In genomic region chr4:141446211-141446610, GRCm38 (mm10) we compare ENCODE assay signal across 17 mouse cellular contexts. TPM values are rescaled to one million over a fixed set of nuclear protein-coding genes. Genes with fewer than 3 reads are reported as not detected.
A peak's percentile ranks its signal among the peaks of the same experiment; 100 is the strongest.
DNase-seq lines count a peak whose midpoint lies in the region; ATAC-seq and TF ChIP-seq lines count a peak whose summit lies in the region.
"Had no signal": no experiment of that assay in that cellular context is flagged by ENCODE, and none has a peak within 500 bp of the region (broad histone marks: within the 10 kb centered on the region; RNA-seq: fewer than 3 reads in every experiment).

No protein-coding gene starts in this region.

- H3K9ac ChIP-seq in heart, embryonic 15.5 days: no peak overlapping the region
- no peak overlapping the region for H3K9ac ChIP-seq in midbrain, embryonic 14.5 days (replicated peaks; ENCODE audit: low read length)
- H3K9ac ChIP-seq in forebrain, embryonic 15.5 days (replicated peaks): no peak overlapping the region
- H3K9ac ChIP-seq: limb, embryonic 15.5 days had no signal

- no peak overlapping the region for H3K4me3 ChIP-seq in heart, embryonic 15.5 days
- no peak overlapping the region for H3K4me3 ChIP-seq in heart, embryonic 10.5 days
- 0 out of 2 replicates have a peak overlapping the region, but pooled peaks have one; percentile 97 for H3K4me3 ChIP-seq in midbrain, embryonic 10.5 days
- no peak overlapping the region for H3K4me3 ChIP-seq in midbrain, embryonic 14.5 days (replicated peaks; ENCODE audit: low read depth, low read length)
- H3K4me3 ChIP-seq in forebrain, embryonic 15.5 days: no peak overlapping the region
- H3K4me3 ChIP-seq in cerebellum, adult 2 months (replicated peaks; ENCODE audit: insufficient read depth, low read depth, low read length): no peak overlapping the region

- H3K4me1 ChIP-seq in heart, embryonic 15.5 days (replicated peaks): peaks cover 21% of the 10 kb centered on the region
- H3K4me1 ChIP-seq in heart, embryonic 10.5 days: peaks cover 28% of the 10 kb centered on the region
- H3K4me1 ChIP-seq in midbrain, embryonic 10.5 days: peaks cover 25% of the 10 kb centered on the region
- H3K4me1 ChIP-seq in midbrain, embryonic 14.5 days (ENCODE audit: control insufficient read depth, insufficient read depth, low read length): peaks cover 9% of the 10 kb centered on the region
- peaks cover 25% of the 10 kb centered on the region for H3K4me1 ChIP-seq in forebrain, embryonic 15.5 days
- 0 out of 2 replicates have a peak, but pooled peaks cover 5% of the 10 kb centered on the region for H3K4me1 ChIP-seq in cerebellum, adult 2 months (ENCODE audit: control insufficient read depth, insufficient read depth, low read length)

- H3K9me3 ChIP-seq in heart, embryonic 15.5 days (replicated peaks): no peaks in the 10 kb centered on the region
- no peaks in the 10 kb centered on the region for H3K9me3 ChIP-seq in heart, embryonic 10.5 days
- no peaks in the 10 kb centered on the region for H3K9me3 ChIP-seq in midbrain, embryonic 10.5 days (replicated peaks)
- H3K9me3 ChIP-seq in midbrain, embryonic 14.5 days (ENCODE audit: control insufficient read depth, low read length): no peaks in the 10 kb centered on the region
- no peaks in the 10 kb centered on the region for H3K9me3 ChIP-seq in forebrain, embryonic 15.5 days
- H3K9me3 ChIP-seq: G1E; limb, embryonic 15.5 days had no signal

- H3K27me3 ChIP-seq in heart, embryonic 15.5 days: no peaks in the 10 kb centered on the region
- H3K27me3 ChIP-seq in heart, embryonic 10.5 days (ENCODE audit: insufficient read depth, poor library complexity, severe bottlenecking): no peaks in the 10 kb centered on the region
- no peaks in the 10 kb centered on the region for H3K27me3 ChIP-seq in midbrain, embryonic 10.5 days (ENCODE audit: low read depth, poor library complexity, severe bottlenecking)
- no peaks in the 10 kb centered on the region for H3K27me3 ChIP-seq in midbrain, embryonic 14.5 days (ENCODE audit: control insufficient read depth, insufficient read depth, low read length)
- H3K27me3 ChIP-seq in forebrain, embryonic 15.5 days: no peaks in the 10 kb centered on the region
- no peaks in the 10 kb centered on the region for H3K27me3 ChIP-seq in cerebellum, adult 2 months (ENCODE audit: control insufficient read depth, insufficient read depth, low read length)
- H3K27me3 ChIP-seq: limb, embryonic 15.5 days had no signal

- 0 out of 2 replicates have a peak overlapping the region, but pooled peaks have one; percentile 88 for H3K4me2 ChIP-seq in heart, embryonic 15.5 days
- no peak overlapping the region for H3K4me2 ChIP-seq in midbrain, embryonic 14.5 days (ENCODE audit: low read length)
- H3K4me2 ChIP-seq in forebrain, embryonic 15.5 days (replicated peaks): 0 out of 2 replicates have a peak overlapping the region, but pooled peaks have one; percentile 80

- ATAC-seq in heart, embryonic 15.5 days (replicated peaks; ENCODE audit: insufficient number of reproducible peaks, insufficient read depth, low FRiP score, low read depth): no peak
- no peak for ATAC-seq in midbrain, embryonic 14.5 days (ENCODE audit: low FRiP score, low TSS enrichment)
- no peak for ATAC-seq in forebrain, embryonic 15.5 days (replicated peaks)

- H3K27ac ChIP-seq in heart, embryonic 15.5 days: no peak overlapping the region
- no peak overlapping the region for H3K27ac ChIP-seq in heart, embryonic 10.5 days
- no peak overlapping the region for H3K27ac ChIP-seq in midbrain, embryonic 10.5 days (replicated peaks)
- no peak overlapping the region for H3K27ac ChIP-seq in midbrain, embryonic 14.5 days (replicated peaks; ENCODE audit: low read depth, low read length)
- H3K27ac ChIP-seq in forebrain, embryonic 15.5 days (replicated peaks): no peak overlapping the region
- H3K27ac ChIP-seq in cerebellum, adult 2 months (ENCODE audit: insufficient read depth, low read length): no peak overlapping the region
- H3K27ac ChIP-seq: hindbrain, embryonic 14.5 days; limb, embryonic 15.5 days had no signal

- TF ChIP-seq CTCF in cerebellum, adult 2 months (IDR thresholded peaks at IDR 0.05; ENCODE audit: borderline replicate concordance, insufficient read depth, low read depth, low read length): no peak

- TF ChIP-seq POLR2A in cerebellum, adult 2 months (IDR thresholded peaks at IDR 0.05; ENCODE audit: borderline replicate concordance, insufficient read depth, low read length): no peak

- DNase-seq in heart, embryonic 10.5 days (ENCODE audit: low spot score): no peak
- DNase-seq in midbrain, embryonic 10.5 days (ENCODE audit: low spot score): no peak
- no peak for DNase-seq in midbrain, embryonic 14.5 days
- peak; percentile 63 for DNase-seq in brain, adult 2 months (ENCODE audit: low read depth, low spot score)
- no peak for DNase-seq in adrenal gland, postnatal 14 days
- DNase-seq in cerebellum, adult 2 months: no peak
- DNase-seq: adrenal gland, adult 2 months; cerebellum, adult 18-20 months; lung, adult 2 months; thymus, adult 2 months had no signal

- H3K36me3 ChIP-seq in heart, embryonic 15.5 days: peaks cover 9% of the 10 kb centered on the region; the same call in 1 of the 2 replicates
- H3K36me3 ChIP-seq in heart, embryonic 10.5 days: peaks cover 44% of the 10 kb centered on the region
- H3K36me3 ChIP-seq in midbrain, embryonic 10.5 days: peaks cover 51% of the 10 kb centered on the region
- H3K36me3 ChIP-seq in midbrain, embryonic 14.5 days (ENCODE audit: control insufficient read depth, insufficient read depth, low read length): peaks cover 41% of the 10 kb centered on the region
- H3K36me3 ChIP-seq in forebrain, embryonic 15.5 days: peaks cover 37% of the 10 kb centered on the region

- 64% methylated on average over 7 of the region's 7 CpGs for WGBS in heart, embryonic 15.5 days
- 72% methylated on average over 7 of the region's 7 CpGs for WGBS in heart, embryonic 10.5 days
- WGBS in midbrain, embryonic 10.5 days: 81% methylated on average over 7 of the region's 7 CpGs
- 79% methylated on average over 7 of the region's 7 CpGs for WGBS in midbrain, embryonic 14.5 days
- 72% methylated on average over 7 of the region's 7 CpGs for WGBS in forebrain, embryonic 15.5 days
- WGBS in cerebellum, adult 2 months: 39% methylated on average over 7 of the region's 7 CpGs

RNA-seq across cellular contexts. Expression of gene Zbtb17, which starts 1.8 kb away (rescaled TPM):
- polyA plus RNA-seq in heart, embryonic 15.5 days (2015; fragmentation: Nextera tagmentation; extraction: Ambion mirVana): 17.9 and 22.5 TPM in 2 replicates
- polyA plus RNA-seq in heart, embryonic 10.5 days (2016; fragmentation: Nextera tagmentation; extraction: Ambion mirVana): 31.5 and 33.7 TPM in 2 replicates
- 55.1 and 61.5 TPM in 2 replicates for polyA plus RNA-seq in midbrain, embryonic 10.5 days (2016; fragmentation: Nextera tagmentation; extraction: Ambion mirVana)
- polyA plus RNA-seq in midbrain, embryonic 14.5 days (2014; fragmentation: Nextera tagmentation; extraction: Ambion mirVana): 42.0 and 49.2 TPM in 2 replicates
- polyA plus RNA-seq in forebrain, embryonic 15.5 days (2015; fragmentation: Nextera tagmentation; extraction: Ambion mirVana): 61.8 and 65.6 TPM in 2 replicates
- total RNA-seq in adrenal gland, postnatal 14 days (2021): 17.0 and 19.4 TPM in 2 replicates
- 34.7 TPM in 2 replicates for polyA plus RNA-seq in cerebellum, adult 2 months (2012; rRNA removed)

RNA-seq across cellular contexts. Expression of gene Srarp, which starts 10.3 kb away (rescaled TPM):
- polyA plus RNA-seq in heart, embryonic 15.5 days (2015; fragmentation: Nextera tagmentation; extraction: Ambion mirVana): not detected in 2 replicates
- polyA plus RNA-seq in heart, embryonic 10.5 days (2016; fragmentation: Nextera tagmentation; extraction: Ambion mirVana): not detected in 2 replicates
- polyA plus RNA-seq in midbrain, embryonic 10.5 days (2016; fragmentation: Nextera tagmentation; extraction: Ambion mirVana): not detected in 2 replicates
- 0.24 and 0.74 TPM in 2 replicates for polyA plus RNA-seq in midbrain, embryonic 14.5 days (2014; fragmentation: Nextera tagmentation; extraction: Ambion mirVana)
- 0.20 TPM in 1 of 2 replicates, not detected in the other for polyA plus RNA-seq in forebrain, embryonic 15.5 days (2015; fragmentation: Nextera tagmentation; extraction: Ambion mirVana)
- total RNA-seq in adrenal gland, postnatal 14 days (2021): not detected in 2 replicates
- 8.7 and 12.9 TPM in 2 replicates for polyA plus RNA-seq in cerebellum, adult 2 months (2012; rRNA removed)
- total RNA-seq: G1E had no signal
- polyA plus RNA-seq: G1E; heart, embryonic 14.5 days; kidney, embryonic 14.5 days; limb, embryonic 15.5 days had no signal

RNA-seq across cellular contexts. Expression of gene Hspb7, which starts 25.6 kb away (rescaled TPM):
- polyA plus RNA-seq in heart, embryonic 15.5 days (2015; fragmentation: Nextera tagmentation; extraction: Ambion mirVana): 220 and 234 TPM in 2 replicates
- polyA plus RNA-seq in heart, embryonic 10.5 days (2016; fragmentation: Nextera tagmentation; extraction: Ambion mirVana): 61.5 and 132 TPM in 2 replicates
- polyA plus RNA-seq in midbrain, embryonic 10.5 days (2016; fragmentation: Nextera tagmentation; extraction: Ambion mirVana): not detected in 2 replicates
- not detected in 2 replicates for polyA plus RNA-seq in midbrain, embryonic 14.5 days (2014; fragmentation: Nextera tagmentation; extraction: Ambion mirVana)
- polyA plus RNA-seq in forebrain, embryonic 15.5 days (2015; fragmentation: Nextera tagmentation; extraction: Ambion mirVana): 0.09 TPM in 1 of 2 replicates, not detected in the other
- 0.19 and 1.5 TPM in 2 replicates for total RNA-seq in adrenal gland, postnatal 14 days (2021)
- 0.10 and 0.16 TPM in 2 replicates for polyA plus RNA-seq in cerebellum, adult 2 months (2012; rRNA removed)
- total RNA-seq: G1E had no signal
- polyA plus RNA-seq: G1E; kidney, embryonic 14.5 days had no signal

RNA-seq across cellular contexts. Expression of gene Clcnkb, which starts 30.4 kb away (rescaled TPM):
- 0.39 and 0.60 TPM in 2 replicates for polyA plus RNA-seq in heart, embryonic 15.5 days (2015; fragmentation: Nextera tagmentation; extraction: Ambion mirVana)
- 0.93 and 1.3 TPM in 2 replicates for polyA plus RNA-seq in heart, embryonic 10.5 days (2016; fragmentation: Nextera tagmentation; extraction: Ambion mirVana)
- not detected in 2 replicates for polyA plus RNA-seq in midbrain, embryonic 10.5 days (2016; fragmentation: Nextera tagmentation; extraction: Ambion mirVana)
- not detected in 2 replicates for polyA plus RNA-seq in midbrain, embryonic 14.5 days (2014; fragmentation: Nextera tagmentation; extraction: Ambion mirVana)
- polyA plus RNA-seq in forebrain, embryonic 15.5 days (2015; fragmentation: Nextera tagmentation; extraction: Ambion mirVana): not detected in 2 replicates
- not detected in 2 replicates for total RNA-seq in adrenal gland, postnatal 14 days (2021)
- not detected in 2 replicates for polyA plus RNA-seq in cerebellum, adult 2 months (2012; rRNA removed)
- total RNA-seq: adrenal gland, adult 2 months had no signal
- polyA plus RNA-seq: adrenal gland, adult 2 months; G1E; hindbrain, embryonic 14.5 days; limb, embryonic 15.5 days; lung, adult 2 months had no signal

RNA-seq across cellular contexts. Expression of gene Clcnka, which starts 47.7 kb away (rescaled TPM):
- polyA plus RNA-seq in heart, embryonic 15.5 days (2015; fragmentation: Nextera tagmentation; extraction: Ambion mirVana): 0.05 and 0.06 TPM in 2 replicates
- polyA plus RNA-seq in heart, embryonic 10.5 days (2016; fragmentation: Nextera tagmentation; extraction: Ambion mirVana): 0.11 and 0.44 TPM in 2 replicates
- not detected in 2 replicates for polyA plus RNA-seq in midbrain, embryonic 10.5 days (2016; fragmentation: Nextera tagmentation; extraction: Ambion mirVana)
- 0.11 TPM in 1 of 2 replicates, not detected in the other for polyA plus RNA-seq in midbrain, embryonic 14.5 days (2014; fragmentation: Nextera tagmentation; extraction: Ambion mirVana)
- polyA plus RNA-seq in forebrain, embryonic 15.5 days (2015; fragmentation: Nextera tagmentation; extraction: Ambion mirVana): not detected in 2 replicates
- total RNA-seq in adrenal gland, postnatal 14 days (2021): not detected in 2 replicates
- 0.03 TPM in 1 of 2 replicates, not detected in the other for polyA plus RNA-seq in cerebellum, adult 2 months (2012; rRNA removed)
- total RNA-seq: adrenal gland, adult 2 months; G1E had no signal
- polyA plus RNA-seq: G1E; heart, embryonic 14.5 days; lung, adult 2 months had no signal

Comparison
In these comparisons a context has a peak if more than half of its experiments do, and no peak if none do; other contexts are left out.
1. RNA of gene Hspb7, which starts 25.6 kb away (polyA plus RNA-seq): 220 to 234 TPM in heart, embryonic 15.5 days and 61.5 to 132 TPM in heart, embryonic 10.5 days; 0.10 to 0.16 TPM in cerebellum, adult 2 months, not detected in midbrain, embryonic 14.5 days, not detected in midbrain, embryonic 10.5 days and 0.09 TPM in forebrain, embryonic 15.5 days; every median in the first group is over 10 times any median in the second.